Mouse (Mus musculus) ES-Bruce4 (cell line): ENCODE measurements at regions not wholly inside any gene's neighbourhood (a gene's known extent, or its start where the extent isn't known, plus 50 kb on each side); places are given as distances from the start of the nearest gene placed in this dataset.

Experiments used
- CTCF ChIP-seq: IDR thresholded peaks from one replicate; pipeline ENCODE4 v1.8.1; 2011; ENCODE audit warnings: low read depth, low read length
- EP300 ChIP-seq: IDR thresholded peaks from 2 replicates; pipeline ENCODE4 v1.6.1; 2011; ENCODE audit warnings: low read depth, low read length; ENCODE audit not compliant: insufficient read depth

- no peak for TF ChIP-seq CTCF
- no peak for TF ChIP-seq EP300
Observed at GRCm38 (mm10) chr1:122243031-122243430, 675.2 kb upstream of the Ddx18 start.
